Mouse (Mus musculus): ENCODE results near the gene Slc35a2. TPM values are rescaled to one million over a fixed set of nuclear protein-coding genes. Genes with fewer than 3 reads are reported as not detected.
"Not testable (repeated sequence)": the region's sequence is repeated elsewhere in the genome, so short reads cannot be mapped to it uniquely, and the experiment has no call there.

The Slc35a2 gene
- polyA plus RNA-seq, 1 experiment, result 44.6 TPM

- DNase-seq (ENCODE audit: extremely low spot score in 1 of 2, low spot score in 1 of 2), result no peak
Measured at GRCm38 (mm10) chrX:7904441-7904840, 20.6 kb downstream of the Slc35a2 start.

GRCm38 (mm10) chrX:7907735-7908134 is 23.9 kb downstream of the Slc35a2 start, which contains the start of gene Gm10491:
Gene Gm10491, minus strand, starts transcription at chrX:7907835.
- no peak for DNase-seq (ENCODE audit: extremely low spot score in 1 of 2, low spot score in 1 of 2)

GRCm38 (mm10) chrX:7909242-7909641 is 25.4 kb downstream of the Slc35a2 start, which contains the start of gene Gm10490:
Gene Gm10490, plus strand, starts transcription at chrX:7909542.
- DNase-seq (ENCODE audit: extremely low spot score in 1 of 2, low spot score in 1 of 2), result not testable (repeated sequence)

- no peak for DNase-seq (ENCODE audit: extremely low spot score in 1 of 2, low spot score in 1 of 2)
Measured at GRCm38 (mm10) chrX:7910473-7910872, 26.6 kb downstream of the Slc35a2 start.

GRCm38 (mm10) chrX:7915669-7916068 is 31.8 kb downstream of the Slc35a2 start:
- DNase-seq (ENCODE audit: extremely low spot score in 1 of 2, low spot score in 1 of 2), result not testable (repeated sequence)

- not testable (repeated sequence) for DNase-seq (ENCODE audit: extremely low spot score in 1 of 2, low spot score in 1 of 2)
Measured at GRCm38 (mm10) chrX:7917960-7918359, 34.1 kb downstream of the Slc35a2 start.

GRCm38 (mm10) chrX:7919601-7920383 is 36.0 kb downstream of the Slc35a2 start, which contains the start of gene Pcsk1n:
Gene Pcsk1n, plus strand, starts transcription at chrX:7919822.
- DNase-seq (ENCODE audit: extremely low spot score in 1 of 2, low spot score in 1 of 2), result peak in 1 of 2 experiments; percentile 41

- no peak for DNase-seq (ENCODE audit: extremely low spot score in 1 of 2, low spot score in 1 of 2)
Measured at GRCm38 (mm10) chrX:7922032-7922431, 38.2 kb downstream of the Slc35a2 start.

- no peak for DNase-seq (ENCODE audit: extremely low spot score in 1 of 2, low spot score in 1 of 2)
Measured at GRCm38 (mm10) chrX:7926266-7926665, 42.4 kb downstream of the Slc35a2 start.

GRCm38 (mm10) chrX:7927116-7927515 is 43.3 kb downstream of the Slc35a2 start:
- DNase-seq (ENCODE audit: extremely low spot score in 1 of 2, low spot score in 1 of 2), result no peak

GRCm38 (mm10) chrX:7928270-7928790 is 44.5 kb downstream of the Slc35a2 start, which contains the start of gene Eras:
Gene Eras, minus strand, starts transcription at chrX:7928607.
- no peak for DNase-seq (ENCODE audit: extremely low spot score in 1 of 2, low spot score in 1 of 2)

GRCm38 (mm10) chrX:7936874-7937273 is 53.0 kb downstream of the Slc35a2 start:
- DNase-seq (ENCODE audit: extremely low spot score in 1 of 2, low spot score in 1 of 2), result no peak

GRCm38 (mm10) chrX:7937667-7938066 is 53.8 kb downstream of the Slc35a2 start:
- DNase-seq (ENCODE audit: extremely low spot score in 1 of 2, low spot score in 1 of 2), result no peak

Other genes starting within 250 kb of the Slc35a2 start
- gene Syp, start 245.6 kb upstream of the Slc35a2 start, polyA plus RNA-seq (2012; rRNA removed), result 961 and 980 TPM in 2 replicates
- 2.3 and 2.4 TPM in 2 replicates for gene Prickle3, start 226.8 kb upstream of the Slc35a2 start, polyA plus RNA-seq (2012; rRNA removed)
- 14.6 and 15.6 TPM in 2 replicates for gene Plp2, start 212.6 kb upstream of the Slc35a2 start, polyA plus RNA-seq (2012; rRNA removed)
- 0.90 and 1.2 TPM in 2 replicates for gene Magix, start 202.8 kb upstream of the Slc35a2 start, polyA plus RNA-seq (2012; rRNA removed)
- gene Gpkow, start 186.9 kb upstream of the Slc35a2 start, polyA plus RNA-seq (2012; rRNA removed), result 26.2 and 32.7 TPM in 2 replicates
- 75.0 and 77.0 TPM in 2 replicates for gene Wdr45, start 169.7 kb upstream of the Slc35a2 start, polyA plus RNA-seq (2012; rRNA removed)
- 0.18 and 0.55 TPM in 2 replicates for gene Gm45208, start 161.8 kb upstream of the Slc35a2 start, polyA plus RNA-seq (2012; rRNA removed)
- 118 and 124 TPM in 2 replicates for gene Praf2, start 155.6 kb upstream of the Slc35a2 start, polyA plus RNA-seq (2012; rRNA removed)
- 23.7 and 25.4 TPM in 2 replicates for gene Ccdc120, start 133.1 kb upstream of the Slc35a2 start, polyA plus RNA-seq (2012; rRNA removed)
- gene Tfe3, start 121.5 kb upstream of the Slc35a2 start, polyA plus RNA-seq (2012; rRNA removed), result 23.8 and 25.1 TPM in 2 replicates
- 112 and 118 TPM in 2 replicates for gene Gripap1, start 94.3 kb upstream of the Slc35a2 start, polyA plus RNA-seq (2012; rRNA removed)
- 7.4 and 7.8 TPM in 2 replicates for gene Kcnd1, start 61.7 kb upstream of the Slc35a2 start, polyA plus RNA-seq (2012; rRNA removed)
- gene Otud5, start 42.7 kb upstream of the Slc35a2 start, polyA plus RNA-seq (2012; rRNA removed), result 51.9 and 58.0 TPM in 2 replicates
- gene Pim2, start 5.8 kb upstream of the Slc35a2 start, polyA plus RNA-seq (2012; rRNA removed), result 50.5 and 54.6 TPM in 2 replicates
- 188 and 192 TPM in 2 replicates for gene Pqbp1, start 15.2 kb downstream of the Slc35a2 start, polyA plus RNA-seq (2012; rRNA removed)
- gene Timm17b, start 15.3 kb downstream of the Slc35a2 start, polyA plus RNA-seq (2012; rRNA removed), result 17.8 and 20.3 TPM in 2 replicates
- gene Gm10491, start 23.8 kb downstream of the Slc35a2 start, polyA plus RNA-seq (2012; rRNA removed), result not detected in 2 replicates
- not detected in 2 replicates for gene Gm10490, start 25.5 kb downstream of the Slc35a2 start, polyA plus RNA-seq (2012; rRNA removed)
- gene Pcsk1n, start 35.8 kb downstream of the Slc35a2 start, polyA plus RNA-seq (2012; rRNA removed), result 456 and 602 TPM in 2 replicates
- 0.10 TPM in 1 of 2 replicates, not detected in the other for gene Eras, start 44.6 kb downstream of the Slc35a2 start, polyA plus RNA-seq (2012; rRNA removed)
- 71.9 and 81.8 TPM in 2 replicates for gene Hdac6, start 63.9 kb downstream of the Slc35a2 start, polyA plus RNA-seq (2012; rRNA removed)
- not detected in 2 replicates for gene Gata1, start 94.0 kb downstream of the Slc35a2 start, polyA plus RNA-seq (2012; rRNA removed)
- gene Glod5, start 134.5 kb downstream of the Slc35a2 start, polyA plus RNA-seq (2012; rRNA removed), result 0.60 and 0.84 TPM in 2 replicates
- gene Suv39h1, start 190.7 kb downstream of the Slc35a2 start, polyA plus RNA-seq (2012; rRNA removed), result 25.0 and 27.5 TPM in 2 replicates
- gene Was, start 206.5 kb downstream of the Slc35a2 start, polyA plus RNA-seq (2012; rRNA removed), result 1.1 and 1.4 TPM in 2 replicates
- 221 and 236 TPM in 2 replicates for gene Wdr13, start 248.9 kb downstream of the Slc35a2 start, polyA plus RNA-seq (2012; rRNA removed)